In genomic region chr1:121226466-121227232, GRCm38 (mm10) we compare ENCODE assay signal across 10 mouse cellular contexts.
DNase-seq lines count a peak whose midpoint lies in the region; ATAC-seq and TF ChIP-seq lines count a peak whose summit lies in the region.
"Had no signal": no experiment of that assay in that cellular context is flagged by ENCODE, and none has a peak within 500 bp of the region (broad histone marks: within the 10 kb centered on the region; RNA-seq: fewer than 3 reads in every experiment).

No protein-coding gene starts in this region.

- H3K36me3 ChIP-seq in lung, embryonic 14.5 days (ENCODE audit: insufficient read depth), result no peaks in the 10 kb centered on the region
- no peaks in the 10 kb centered on the region for H3K36me3 ChIP-seq in hindbrain, embryonic 12.5 days
- H3K36me3 ChIP-seq in stomach, embryonic 14.5 days (ENCODE audit: control insufficient read depth, insufficient read depth, low read length), result no peaks in the 10 kb centered on the region
- H3K36me3 ChIP-seq: embryonic facial prominence, embryonic 12.5 days; liver, embryonic 13.5 days had no signal

- H3K9me3 ChIP-seq in lung, embryonic 14.5 days (ENCODE audit: low read depth, low read length), result no peaks in the 10 kb centered on the region
- H3K9me3 ChIP-seq in hindbrain, embryonic 12.5 days (replicated peaks), result no peaks in the 10 kb centered on the region
- no peaks in the 10 kb centered on the region for H3K9me3 ChIP-seq in stomach, embryonic 14.5 days (ENCODE audit: control insufficient read depth, low read depth, low read length)
- H3K9me3 ChIP-seq: embryonic facial prominence, embryonic 12.5 days; liver, embryonic 13.5 days had no signal

- no peak overlapping the region for H3K9ac ChIP-seq in lung, embryonic 14.5 days
- H3K9ac ChIP-seq in hindbrain, embryonic 12.5 days, result no peak overlapping the region
- H3K9ac ChIP-seq in stomach, embryonic 14.5 days (replicated peaks; ENCODE audit: low read depth, low read length), result no peak overlapping the region
- H3K9ac ChIP-seq: embryonic facial prominence, embryonic 12.5 days; liver, embryonic 13.5 days had no signal

- peak; percentile 35 for DNase-seq in lung, embryonic 14.5 days
- DNase-seq in lung, postnatal 36 days, result no peak
- DNase-seq in mesoderm, embryonic 11.5 days (ENCODE audit: low read depth, low spot score), result peak; percentile 22
- DNase-seq in thymus, adult 18-20 months, result no peak
- no peak for DNase-seq in MN1 (ENCODE audit: low spot score)
- DNase-seq: liver, embryonic 13.5 days had no signal

- H3K27me3 ChIP-seq in lung, embryonic 14.5 days (ENCODE audit: insufficient read depth, low read length), result no peaks in the 10 kb centered on the region
- H3K27me3 ChIP-seq in hindbrain, embryonic 12.5 days, result 0 out of 2 replicates have a peak, but pooled peaks cover 3% of the 10 kb centered on the region
- H3K27me3 ChIP-seq in stomach, embryonic 14.5 days (ENCODE audit: control insufficient read depth, insufficient read depth, low read length), result no peaks in the 10 kb centered on the region
- H3K27me3 ChIP-seq: embryonic facial prominence, embryonic 12.5 days; liver, embryonic 13.5 days had no signal

- peak; percentile 71; the same call in 1 of the 2 replicates for ATAC-seq in lung, embryonic 14.5 days (ENCODE audit: insufficient read depth)
- peak; percentile 75 for ATAC-seq in hindbrain, embryonic 12.5 days (ENCODE audit: low FRiP score)
- peak; percentile 58; the same call in 1 of the 2 replicates for ATAC-seq in stomach, embryonic 14.5 days (ENCODE audit: insufficient number of reproducible peaks, insufficient read depth, low FRiP score, low read depth)

- 11% methylated on average over 15 of the region's 15 CpGs for WGBS in lung, embryonic 14.5 days
- 63% methylated on average over 15 of the region's 15 CpGs for WGBS in hindbrain, embryonic 12.5 days
- 17% methylated on average over 15 of the region's 15 CpGs for WGBS in stomach, embryonic 14.5 days

- peak overlapping the region; percentile 25; the same call in 1 of the 2 replicates for H3K4me2 ChIP-seq in lung, embryonic 14.5 days
- no peak overlapping the region for H3K4me2 ChIP-seq in hindbrain, embryonic 12.5 days (replicated peaks)
- H3K4me2 ChIP-seq in stomach, embryonic 14.5 days (replicated peaks; ENCODE audit: low read depth, low read length), result peak overlapping the region; percentile 14; the same call in 1 of the 2 replicates
- H3K4me2 ChIP-seq: embryonic facial prominence, embryonic 12.5 days; liver, embryonic 13.5 days had no signal

- no peaks in the 10 kb centered on the region for H3K4me1 ChIP-seq in lung, embryonic 14.5 days (ENCODE audit: insufficient read depth)
- H3K4me1 ChIP-seq in hindbrain, embryonic 12.5 days, result no peaks in the 10 kb centered on the region
- H3K4me1 ChIP-seq in stomach, embryonic 14.5 days (ENCODE audit: control insufficient read depth, insufficient read depth, low read length), result 0 out of 2 replicates have a peak, but pooled peaks cover 6% of the 10 kb centered on the region
- H3K4me1 ChIP-seq: embryonic facial prominence, embryonic 12.5 days; liver, embryonic 13.5 days had no signal

- no peak for TF ChIP-seq CTCF in lung, embryonic 14.5 days (IDR thresholded peaks at IDR 0.05; ENCODE audit: low read depth)

- H3K27ac ChIP-seq in lung, embryonic 14.5 days (ENCODE audit: low read depth), result no peak overlapping the region
- H3K27ac ChIP-seq in hindbrain, embryonic 12.5 days, result peak overlapping the region; percentile 26; the same call in 1 of the 2 replicates
- H3K27ac ChIP-seq in stomach, embryonic 14.5 days (ENCODE audit: low read length), result no peak overlapping the region
- H3K27ac ChIP-seq: embryonic facial prominence, embryonic 12.5 days; left cerebral cortex, adult 2 months; liver, embryonic 13.5 days had no signal

- no peak overlapping the region for H3K4me3 ChIP-seq in lung, embryonic 14.5 days (ENCODE audit: low read depth, low read length)
- H3K4me3 ChIP-seq in hindbrain, embryonic 12.5 days, result no peak overlapping the region
- no peak overlapping the region for H3K4me3 ChIP-seq in stomach, embryonic 14.5 days (ENCODE audit: low read depth, low read length)
- H3K4me3 ChIP-seq: embryonic facial prominence, embryonic 12.5 days; left cerebral cortex, adult 2 months; liver, embryonic 13.5 days had no signal

Comparison
In these comparisons a context has a peak if more than half of its experiments do, and no peak if none do; other contexts are left out.
1. DNase-seq: peak in lung, embryonic 14.5 days (single experiment) and mesoderm, embryonic 11.5 days (single experiment); none in lung, postnatal 36 days (single experiment), thymus, adult 18-20 months (0 of 2) and MN1 (single experiment).
2. Peak in every context shown above with its lines, with median percentiles within 50 percentile points of each other: ATAC-seq.